Mouse (Mus musculus): Measurements from ENCODE around the gene Spdya. TPM values are rescaled to one million over a fixed set of nuclear protein-coding genes. Genes with fewer than 3 reads are reported as not detected.
A peak's percentile ranks its signal among the peaks of the same experiment; 100 is the strongest.

The Spdya gene
- polyA plus RNA-seq, 1 experiment from 2014 or later: 0.62 TPM

DNA sequence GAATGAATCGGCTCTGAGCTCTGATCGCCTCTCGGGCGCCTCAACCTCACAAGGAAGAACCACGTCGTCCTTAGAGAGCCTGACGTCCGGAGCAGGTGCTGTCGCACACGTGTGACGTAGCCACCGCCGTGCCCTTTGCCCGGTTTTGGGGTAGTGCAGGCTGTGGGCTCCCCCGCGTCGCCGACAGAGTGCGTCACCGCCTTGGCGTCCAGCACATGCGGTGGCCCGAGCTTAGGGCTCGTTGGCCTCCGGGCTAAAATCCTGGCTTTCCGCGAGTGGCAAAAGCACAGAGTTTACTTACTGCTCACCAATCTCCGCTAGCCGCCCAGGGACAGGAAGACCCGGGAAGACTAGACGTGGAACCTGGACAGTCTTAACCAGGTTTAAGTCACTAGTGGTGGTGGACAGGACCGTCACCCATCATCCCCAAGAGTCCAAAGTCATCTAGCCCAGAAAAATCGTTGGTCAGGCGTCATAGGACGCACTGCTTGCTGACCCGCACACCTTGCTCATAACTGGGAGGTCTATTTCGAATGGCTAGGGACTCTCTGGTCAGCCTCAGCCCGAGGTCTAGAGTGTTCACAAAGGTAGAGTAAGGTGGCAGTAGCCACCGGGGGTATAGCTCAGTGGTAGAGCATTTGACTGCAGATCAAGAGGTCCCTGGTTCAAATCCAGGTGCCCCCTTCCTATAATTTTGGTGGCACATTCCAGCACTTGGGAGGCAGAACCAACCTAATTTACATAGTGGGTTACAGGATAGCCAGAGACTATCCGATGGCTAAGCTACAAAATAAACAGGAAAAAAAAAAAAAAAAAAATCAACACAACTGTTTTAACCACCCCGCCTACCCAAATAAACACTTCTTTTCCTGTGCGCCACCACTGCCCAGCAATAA, 47.0 kb downstream of the Spdya start:
- WGBS: 5% methylated on average over 42 of the region's 42 CpGs
- Histone ChIP-seq H3K9ac (ENCODE audit: low read length) (peak overlapping the region; percentile 83), H3K27me3 (ENCODE audit: control insufficient read depth, insufficient read depth, low read length) (no peaks in the 10 kb centered on the region), H3K27ac (replicated peaks in 1 of 2; ENCODE audit: control insufficient read depth in 1 of 2, insufficient read depth in 1 of 2, low read depth in 2 of 2, low read length in 2 of 2) (peak overlapping the region; percentile 63 to 70), H3K4me2 (ENCODE audit: low read length) (peak overlapping the region; percentile 97), H3K9me3 (ENCODE audit: control insufficient read depth, low read length) (no peaks in the 10 kb centered on the region), H3K4me3 (ENCODE audit: control insufficient read depth in 1 of 2, insufficient read depth in 1 of 2, low read depth in 1 of 2, low read length in 2 of 2) (peak overlapping the region; percentile 78 to 83), H3K4me1 (ENCODE audit: control insufficient read depth in 2 of 2, insufficient read depth in 2 of 2, low read length in 2 of 2) (peaks cover 4 to 13% of the 10 kb centered on the region in 2 experiments), H3K36me3 (ENCODE audit: control insufficient read depth, insufficient read depth, low read length) (no peaks in the 10 kb centered on the region)
- peak; percentile 94 for ATAC-seq (ENCODE audit: insufficient number of reproducible peaks, insufficient read depth, low FRiP score, low read depth)

DNA sequence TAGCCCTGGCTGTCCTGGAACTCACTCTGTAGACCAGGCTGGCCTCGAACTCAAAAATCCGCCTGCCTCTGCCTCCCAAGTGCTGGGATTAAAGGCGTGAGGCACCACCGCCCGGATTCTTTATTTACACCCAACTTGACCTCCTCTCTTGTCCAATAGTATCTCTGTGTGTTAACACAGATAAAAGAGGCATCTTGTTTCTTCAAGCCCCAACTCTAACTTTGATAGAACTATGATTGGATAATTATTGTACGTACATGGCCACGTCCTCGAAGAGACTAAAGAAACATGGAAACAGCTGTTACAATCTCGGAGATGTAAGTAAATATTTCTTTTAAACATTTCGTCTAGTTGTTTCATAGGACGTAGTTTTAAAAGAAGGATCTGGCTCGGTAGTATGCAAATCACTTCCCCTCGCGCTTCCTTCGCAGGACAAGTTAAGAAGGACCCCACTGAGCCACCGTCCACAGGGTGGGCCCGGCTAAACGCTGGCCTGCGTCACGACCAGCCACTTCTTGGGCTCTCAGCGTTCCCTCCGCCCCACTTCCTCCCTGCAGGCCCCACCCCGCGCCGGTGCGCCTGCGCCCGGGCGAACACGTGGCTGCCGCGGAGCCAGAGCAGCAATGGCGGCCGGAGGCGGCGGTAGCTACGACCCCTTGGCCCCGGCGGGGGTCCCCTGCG, 63.9 kb downstream of the Spdya start, which contains the start of gene Wdr43:
Wdr43 (plus strand) TSS at position 258 of the 681 bp plus-strand sequence.
- H3K4me2 ChIP-seq (ENCODE audit: low read length): peak within 1 kb of the TSS; percentile 81
- H3K9ac ChIP-seq (ENCODE audit: low read length): peak within 1 kb of the TSS; percentile 93
- H3K9me3 ChIP-seq (ENCODE audit: control insufficient read depth, low read length): no peaks in the 10 kb centered on the region
- peak within 1 kb of the TSS; percentile 38 to 75; a peak in 3 of 4 replicates for H3K27ac ChIP-seq (replicated peaks in 1 of 2; ENCODE audit: control insufficient read depth in 1 of 2, insufficient read depth in 1 of 2, low read depth in 2 of 2, low read length in 2 of 2)
- peak within 1 kb of the TSS; percentile 88 to 100 for H3K4me3 ChIP-seq (ENCODE audit: control insufficient read depth in 1 of 2, insufficient read depth in 1 of 2, low read depth in 1 of 2, low read length in 2 of 2)
- no peaks in the 10 kb centered on the region for H3K27me3 ChIP-seq (ENCODE audit: control insufficient read depth, insufficient read depth, low read length)
- H3K36me3 ChIP-seq (ENCODE audit: control insufficient read depth, insufficient read depth, low read length): peaks cover 15% of the 10 kb centered on the region
- 5% methylated on average over 40 of the region's 40 CpGs for WGBS
- peaks cover 4 to 17% of the 10 kb centered on the region in 2 experiments; a peak in 3 of 4 replicates for H3K4me1 ChIP-seq (ENCODE audit: control insufficient read depth in 2 of 2, insufficient read depth in 2 of 2, low read length in 2 of 2)
- peak; percentile 99 for ATAC-seq (ENCODE audit: insufficient number of reproducible peaks, insufficient read depth, low FRiP score, low read depth)

DNA sequence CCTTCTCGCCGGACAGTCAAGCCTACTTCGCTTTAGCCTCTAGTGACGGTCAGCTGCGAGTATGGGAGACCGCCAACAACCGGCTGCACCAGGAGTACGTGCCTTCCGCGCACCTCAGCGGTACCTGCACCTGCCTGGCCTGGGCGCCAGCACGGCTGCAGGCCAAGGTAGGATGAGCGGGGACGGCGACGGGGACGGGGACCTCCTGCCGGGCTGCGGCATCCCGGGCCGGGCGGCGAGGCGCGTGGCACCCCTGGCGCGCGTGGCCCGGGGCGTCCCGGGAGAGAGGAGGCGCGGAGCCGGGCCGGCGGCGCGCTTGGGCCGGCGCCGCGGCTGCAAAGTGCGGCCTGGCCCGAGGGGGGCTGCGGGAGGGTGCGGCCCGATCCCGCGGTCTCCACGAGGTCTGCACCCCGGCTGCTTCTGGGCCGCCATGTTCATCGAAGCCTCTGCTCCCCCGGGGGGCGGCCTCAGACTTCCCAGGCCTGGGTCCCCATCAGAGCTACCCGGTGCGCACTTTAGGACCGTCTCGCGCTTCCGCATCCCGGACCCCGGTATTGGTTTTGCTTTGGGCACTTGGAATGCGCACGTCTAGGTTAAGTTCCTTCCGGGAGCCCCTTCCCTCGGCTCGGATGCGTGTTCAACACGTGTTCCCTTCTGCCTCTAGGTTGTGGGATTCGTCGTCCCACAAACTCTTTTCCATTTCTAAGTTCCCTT, 64.6 kb downstream of the Spdya start:
- peak overlapping the region; percentile 38 to 75; a peak in 3 of 4 replicates for H3K27ac ChIP-seq (replicated peaks in 1 of 2; ENCODE audit: control insufficient read depth in 1 of 2, insufficient read depth in 1 of 2, low read depth in 2 of 2, low read length in 2 of 2)
- peak; percentile 49 for ATAC-seq (ENCODE audit: insufficient number of reproducible peaks, insufficient read depth, low FRiP score, low read depth)
- H3K4me1 ChIP-seq (ENCODE audit: control insufficient read depth in 2 of 2, insufficient read depth in 2 of 2, low read length in 2 of 2): peaks cover 4 to 17% of the 10 kb centered on the region in 2 experiments; a peak in 3 of 4 replicates
- peak overlapping the region; percentile 88 to 100 for H3K4me3 ChIP-seq (ENCODE audit: control insufficient read depth in 1 of 2, insufficient read depth in 1 of 2, low read depth in 1 of 2, low read length in 2 of 2)
- peak overlapping the region; percentile 81 for H3K4me2 ChIP-seq (ENCODE audit: low read length)
- H3K9ac ChIP-seq (ENCODE audit: low read length): peak overlapping the region; percentile 93
- no peaks in the 10 kb centered on the region for H3K9me3 ChIP-seq (ENCODE audit: control insufficient read depth, low read length)
- under 1% methylated on average over 55 of the region's 73 CpGs for WGBS
- H3K27me3 ChIP-seq (ENCODE audit: control insufficient read depth, insufficient read depth, low read length): no peaks in the 10 kb centered on the region
- peaks cover 15% of the 10 kb centered on the region for H3K36me3 ChIP-seq (ENCODE audit: control insufficient read depth, insufficient read depth, low read length)

DNA sequence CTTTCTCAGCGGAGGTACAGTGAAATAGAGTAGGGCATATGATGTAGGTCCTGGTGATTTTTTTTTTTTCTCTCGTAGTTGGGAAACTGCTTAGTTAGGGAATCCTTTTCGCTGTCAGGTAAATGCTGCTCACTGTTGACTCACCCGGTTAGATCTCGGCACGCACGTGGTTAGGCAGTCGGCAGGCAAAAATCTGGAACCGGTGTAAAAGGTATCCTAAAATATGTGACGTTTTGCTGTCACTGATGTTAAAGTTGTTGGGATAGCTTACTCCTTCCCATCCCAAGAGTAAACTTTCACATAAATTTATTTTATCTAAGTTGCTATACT, 65.1 kb downstream of the Spdya start:
- Histone ChIP-seq H3K4me3 (ENCODE audit: control insufficient read depth in 1 of 2, insufficient read depth in 1 of 2, low read depth in 1 of 2, low read length in 2 of 2) (peak overlapping the region; percentile 88 to 100), H3K27me3 (ENCODE audit: control insufficient read depth, insufficient read depth, low read length) (no peaks in the 10 kb centered on the region), H3K36me3 (ENCODE audit: control insufficient read depth, insufficient read depth, low read length) (peaks cover 15% of the 10 kb centered on the region), H3K4me2 (ENCODE audit: low read length) (peak overlapping the region; percentile 81), H3K4me1 (ENCODE audit: control insufficient read depth in 2 of 2, insufficient read depth in 2 of 2, low read length in 2 of 2) (peaks cover 4 to 17% of the 10 kb centered on the region in 2 experiments; a peak in 3 of 4 replicates), H3K9me3 (ENCODE audit: control insufficient read depth, low read length) (no peaks in the 10 kb centered on the region), H3K9ac (ENCODE audit: low read length) (peak overlapping the region; percentile 93), H3K27ac (replicated peaks in 1 of 2; ENCODE audit: control insufficient read depth in 1 of 2, insufficient read depth in 1 of 2, low read depth in 2 of 2, low read length in 2 of 2) (no peak overlapping the region)
- WGBS: under 1% methylated on average over 10 of the region's 10 CpGs
- no peak for ATAC-seq (ENCODE audit: insufficient number of reproducible peaks, insufficient read depth, low FRiP score, low read depth)

DNA sequence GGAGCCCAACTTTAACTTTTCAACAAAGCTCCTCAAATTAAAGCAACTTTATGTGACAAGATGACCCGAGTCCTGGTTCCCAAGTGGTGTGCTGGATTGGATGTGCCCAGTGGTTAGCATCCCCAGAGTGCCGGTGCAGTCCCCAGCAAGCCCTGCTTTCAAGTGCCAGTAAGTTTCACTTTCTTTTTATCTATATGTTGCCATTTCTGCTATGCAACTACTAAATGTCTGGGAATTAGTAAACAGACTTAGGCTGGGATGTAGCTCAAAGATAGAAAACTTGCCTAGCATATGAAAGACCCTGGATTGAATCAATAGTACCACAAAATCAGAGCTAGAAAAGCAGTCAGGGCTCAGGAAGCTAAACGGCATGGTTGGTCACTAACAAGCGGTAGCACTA, 66.1 kb downstream of the Spdya start:
- Histone ChIP-seq H3K9me3 (ENCODE audit: control insufficient read depth, low read length) (no peaks in the 10 kb centered on the region), H3K4me3 (ENCODE audit: control insufficient read depth in 1 of 2, insufficient read depth in 1 of 2, low read depth in 1 of 2, low read length in 2 of 2) (peak overlapping the region in 1 of 2 experiments; percentile 100; a peak in 2 of 4 replicates), H3K4me2 (ENCODE audit: low read length) (peak overlapping the region; percentile 81), H3K27me3 (ENCODE audit: control insufficient read depth, insufficient read depth, low read length) (no peaks in the 10 kb centered on the region), H3K4me1 (ENCODE audit: control insufficient read depth in 2 of 2, insufficient read depth in 2 of 2, low read length in 2 of 2) (peaks cover 4 to 17% of the 10 kb centered on the region in 2 experiments; a peak in 3 of 4 replicates), H3K27ac (replicated peaks in 1 of 2; ENCODE audit: control insufficient read depth in 1 of 2, insufficient read depth in 1 of 2, low read depth in 2 of 2, low read length in 2 of 2) (no peak overlapping the region), H3K36me3 (ENCODE audit: control insufficient read depth, insufficient read depth, low read length) (peaks cover 15% of the 10 kb centered on the region), H3K9ac (ENCODE audit: low read length) (peak overlapping the region; percentile 93)
- 57% methylated on average over 4 of the region's 4 CpGs for WGBS
- ATAC-seq (ENCODE audit: insufficient number of reproducible peaks, insufficient read depth, low FRiP score, low read depth): no peak

DNA sequence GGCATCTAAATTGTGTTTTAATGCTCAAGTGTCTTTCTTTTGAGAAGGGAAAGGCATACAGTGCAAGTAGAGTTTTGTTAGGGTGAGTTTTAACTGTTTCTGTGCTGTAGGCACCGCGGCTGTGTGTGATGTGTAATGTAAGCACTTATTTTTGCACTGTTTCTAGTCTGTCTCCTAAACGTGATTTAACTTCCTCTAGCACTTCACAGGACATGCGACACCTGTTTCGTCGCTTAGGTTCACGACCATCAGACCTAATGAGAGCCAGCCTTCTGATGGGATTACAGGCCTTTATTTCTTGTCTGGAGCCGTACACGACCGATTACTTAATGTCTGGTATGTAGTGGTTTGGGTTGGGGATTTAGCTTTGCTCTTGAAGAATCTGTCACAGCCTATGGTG, 79.9 kb downstream of the Spdya start:
- Histone ChIP-seq H3K27me3 (ENCODE audit: control insufficient read depth, insufficient read depth, low read length) (no peaks in the 10 kb centered on the region), H3K4me2 (ENCODE audit: low read length) (no peak overlapping the region), H3K9me3 (ENCODE audit: control insufficient read depth, low read length) (no peaks in the 10 kb centered on the region), H3K4me3 (ENCODE audit: control insufficient read depth in 1 of 2, insufficient read depth in 1 of 2, low read depth in 1 of 2, low read length in 2 of 2) (no peak overlapping the region), H3K27ac (replicated peaks in 1 of 2; ENCODE audit: control insufficient read depth in 1 of 2, insufficient read depth in 1 of 2, low read depth in 2 of 2, low read length in 2 of 2) (no peak overlapping the region), H3K9ac (ENCODE audit: low read length) (no peak overlapping the region), H3K36me3 (ENCODE audit: control insufficient read depth, insufficient read depth, low read length) (peaks cover 88% of the 10 kb centered on the region), H3K4me1 (ENCODE audit: control insufficient read depth in 2 of 2, insufficient read depth in 2 of 2, low read length in 2 of 2) (no peaks in the 10 kb centered on the region)
- 86% methylated on average over 10 of the region's 10 CpGs for WGBS
- no peak for ATAC-seq (ENCODE audit: insufficient number of reproducible peaks, insufficient read depth, low FRiP score, low read depth)

DNA sequence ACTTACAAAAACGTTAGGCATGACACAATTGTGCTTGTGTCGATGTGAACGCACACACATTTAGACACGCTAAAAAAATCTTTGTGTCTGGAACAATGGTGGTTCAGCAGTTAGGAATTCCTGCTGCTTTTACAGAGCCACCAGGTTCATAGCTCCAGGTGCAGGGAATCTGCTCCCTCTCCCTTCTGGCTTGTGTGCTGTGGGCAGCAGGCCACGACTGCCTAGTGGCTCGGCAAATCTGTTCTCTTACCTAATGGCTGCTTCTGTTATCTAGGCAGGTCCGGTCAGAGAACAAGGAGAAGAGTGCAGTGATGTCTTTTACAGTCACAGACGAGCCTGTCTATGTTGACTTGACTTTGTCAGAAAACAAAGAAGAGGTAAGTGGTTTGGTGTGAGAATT, 81.5 kb downstream of the Spdya start:
- H3K36me3 ChIP-seq (ENCODE audit: control insufficient read depth, insufficient read depth, low read length): peaks cover 88% of the 10 kb centered on the region
- H3K9ac ChIP-seq (ENCODE audit: low read length): no peak overlapping the region
- ATAC-seq (ENCODE audit: insufficient number of reproducible peaks, insufficient read depth, low FRiP score, low read depth): no peak
- H3K4me2 ChIP-seq (ENCODE audit: low read length): no peak overlapping the region
- no peaks in the 10 kb centered on the region for H3K9me3 ChIP-seq (ENCODE audit: control insufficient read depth, low read length)
- H3K4me3 ChIP-seq (ENCODE audit: control insufficient read depth in 1 of 2, insufficient read depth in 1 of 2, low read depth in 1 of 2, low read length in 2 of 2): no peak overlapping the region
- 81% methylated on average over 8 of the region's 8 CpGs for WGBS
- no peaks in the 10 kb centered on the region for H3K27me3 ChIP-seq (ENCODE audit: control insufficient read depth, insufficient read depth, low read length)
- no peaks in the 10 kb centered on the region for H3K4me1 ChIP-seq (ENCODE audit: control insufficient read depth in 2 of 2, insufficient read depth in 2 of 2, low read length in 2 of 2)
- no peak overlapping the region for H3K27ac ChIP-seq (replicated peaks in 1 of 2; ENCODE audit: control insufficient read depth in 1 of 2, insufficient read depth in 1 of 2, low read depth in 2 of 2, low read length in 2 of 2)
